Mouse (Mus musculus) testis, adult 2 months (tissue): ENCODE results near the gene Sfxn5. TPM values are rescaled to one million over a fixed set of nuclear protein-coding genes. Genes with fewer than 3 reads are reported as not detected.

Experiments used
- H3K27ac ChIP-seq: fragments of 200-500 bp; 2 replicates; pipeline ENCODE4 v1.5.1; 2012; ENCODE audit warnings: low read depth, low read length; ENCODE audit not compliant: control insufficient read depth, insufficient read depth
- H3K27me3 ChIP-seq: fragments of 200-500 bp; 2 replicates; pipeline ENCODE4 v1.6.1; 2012; ENCODE audit warnings: mild to moderate bottlenecking, low read length, moderate library complexity; ENCODE audit not compliant: control insufficient read depth, insufficient read depth
- H3K36me3 ChIP-seq: fragments of 200-500 bp; 2 replicates; pipeline ENCODE4 v1.6.1; 2012; ENCODE audit warnings: mild to moderate bottlenecking, low read length; ENCODE audit not compliant: control insufficient read depth, insufficient read depth
- H3K4me1 ChIP-seq: fragments of 200-500 bp; 2 replicates; pipeline ENCODE4 v1.6.1; 2012; ENCODE audit warnings: low read length; ENCODE audit not compliant: control insufficient read depth, insufficient read depth
- H3K4me3 ChIP-seq: fragments of 200-500 bp; 2 replicates; pipeline ENCODE4 v1.5.1; 2012; ENCODE audit warnings: low read depth, mild to moderate bottlenecking, low read length, moderate library complexity, mixed read lengths; ENCODE audit not compliant: control insufficient read depth
- CTCF ChIP-seq: fragments of 200-500 bp; IDR thresholded peaks from 2 replicates; pipeline ENCODE4 v1.5.1; 2012; ENCODE audit warnings: low read depth, mild to moderate bottlenecking, inconsistent platforms, low read length, moderate library complexity; ENCODE audit not compliant: control insufficient read depth, insufficient read depth, insufficient replicate concordance
- POLR2A ChIP-seq: fragments of 200-500 bp; IDR thresholded peaks from 2 replicates; pipeline ENCODE4 v1.6.1; 2012; ENCODE audit warnings: low read depth, mild to moderate bottlenecking, inconsistent platforms, low read length, moderate library complexity; ENCODE audit not compliant: control insufficient read depth
- polyA plus RNA-seq: library from polyadenylated mRNA; depleted of rRNA; stranded (reverse); fragments of >200 nt; gene quantifications from 2 replicates; pipeline ENCODE4 v1.2.3, GENCODE M21; 2012

The Sfxn5 gene
- polyA plus RNA-seq, 1 experiment, result 0.80 TPM

- Histone ChIP-seq H3K27ac (no peak overlapping the region), H3K4me1 (no peaks in the 10 kb centered on the region), H3K27me3 (no peaks in the 10 kb centered on the region), H3K4me3 (no peak overlapping the region), H3K36me3 (no peaks in the 10 kb centered on the region)
- TF ChIP-seq POLR2A (no peak), CTCF (no peak)
Measured at GRCm38 (mm10) chr6:85276571-85276970, 56.7 kb downstream of the Sfxn5 start.

DNA sequence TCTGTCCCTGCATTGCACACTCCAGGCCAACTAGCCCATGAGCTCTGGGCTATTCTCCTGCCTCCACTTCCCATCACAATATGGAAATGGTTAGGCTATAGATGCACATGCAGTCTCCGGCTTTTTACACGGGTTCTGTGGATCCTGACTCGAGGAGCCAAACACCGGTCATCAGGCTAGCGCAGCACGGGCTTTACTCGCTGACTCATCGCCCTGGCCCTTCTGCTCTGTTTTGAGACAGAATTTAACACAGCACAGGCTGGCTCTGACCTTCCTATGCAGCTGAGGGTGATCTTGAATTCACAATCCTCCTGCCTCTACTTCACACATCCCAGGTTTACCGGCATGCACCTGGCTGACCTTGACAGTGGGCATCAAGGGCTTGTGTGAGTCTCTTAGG, 60.8 kb downstream of the Sfxn5 start:
- no peaks in the 10 kb centered on the region for H3K4me1 ChIP-seq
- TF ChIP-seq CTCF (no peak), POLR2A (no peak)
- H3K4me3 ChIP-seq, result no peak overlapping the region
- H3K36me3 ChIP-seq, result no peaks in the 10 kb centered on the region
- no peak overlapping the region for H3K27ac ChIP-seq
- H3K27me3 ChIP-seq, result no peaks in the 10 kb centered on the region

- H3K4me3 ChIP-seq, result no peak overlapping the region
- TF ChIP-seq POLR2A (no peak), CTCF (no peak)
- H3K36me3 ChIP-seq, result no peaks in the 10 kb centered on the region
- no peaks in the 10 kb centered on the region for H3K4me1 ChIP-seq
- no peak overlapping the region for H3K27ac ChIP-seq
- H3K27me3 ChIP-seq, result no peaks in the 10 kb centered on the region
Measured at GRCm38 (mm10) chr6:85266060-85266459, 67.2 kb downstream of the Sfxn5 start.

- Histone ChIP-seq H3K4me3 (no peak overlapping the region), H3K4me1 (no peaks in the 10 kb centered on the region), H3K27ac (no peak overlapping the region), H3K27me3 (no peaks in the 10 kb centered on the region), H3K36me3 (no peaks in the 10 kb centered on the region)
- TF ChIP-seq CTCF, result no peak
- no peak for TF ChIP-seq POLR2A
Measured at GRCm38 (mm10) chr6:85264982-85265518, 68.2 kb downstream of the Sfxn5 start.

GRCm38 (mm10) chr6:85262865-85263515, 70.2 kb downstream of the Sfxn5 start:
- Histone ChIP-seq H3K36me3 (no peaks in the 10 kb centered on the region), H3K27me3 (no peaks in the 10 kb centered on the region), H3K4me3 (no peak overlapping the region), H3K4me1 (no peaks in the 10 kb centered on the region), H3K27ac (no peak overlapping the region)
- TF ChIP-seq CTCF, result no peak; the same call in 1 of the 2 replicates
- TF ChIP-seq POLR2A, result no peak

DNA sequence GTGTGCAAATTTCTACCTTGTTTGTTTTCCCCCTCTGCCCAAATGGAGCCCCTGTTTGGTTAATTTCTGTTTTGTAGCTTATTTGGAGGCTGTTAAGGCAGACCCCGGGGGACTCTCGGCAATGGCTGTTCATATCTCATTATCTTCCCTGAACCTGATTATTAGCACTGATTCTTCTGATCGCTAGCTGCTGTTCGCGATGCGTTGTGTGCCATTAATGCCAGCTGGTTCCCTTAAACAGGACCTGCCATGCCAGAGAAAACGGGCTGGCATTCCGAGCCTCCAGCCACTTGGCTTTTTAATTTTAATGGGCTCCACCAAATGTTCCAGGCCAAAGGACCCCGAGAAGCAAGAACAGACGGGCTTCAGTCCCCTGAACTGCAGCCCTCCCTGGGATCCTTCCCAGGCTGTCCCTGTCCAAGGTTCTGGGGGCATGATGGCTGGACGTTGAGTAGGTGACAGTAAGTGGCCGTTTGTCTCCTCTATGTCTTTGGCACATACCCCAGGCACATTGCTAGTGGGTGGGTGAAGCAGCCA, 74.1 kb downstream of the Sfxn5 start:
- H3K4me1 ChIP-seq, result peaks cover 1% of the 10 kb centered on the region; the same call in 1 of the 2 replicates
- no peak overlapping the region for H3K27ac ChIP-seq
- H3K4me3 ChIP-seq, result no peak overlapping the region
- H3K27me3 ChIP-seq, result no peaks in the 10 kb centered on the region
- no peaks in the 10 kb centered on the region for H3K36me3 ChIP-seq
- TF ChIP-seq POLR2A (no peak), CTCF (no peak)

DNA sequence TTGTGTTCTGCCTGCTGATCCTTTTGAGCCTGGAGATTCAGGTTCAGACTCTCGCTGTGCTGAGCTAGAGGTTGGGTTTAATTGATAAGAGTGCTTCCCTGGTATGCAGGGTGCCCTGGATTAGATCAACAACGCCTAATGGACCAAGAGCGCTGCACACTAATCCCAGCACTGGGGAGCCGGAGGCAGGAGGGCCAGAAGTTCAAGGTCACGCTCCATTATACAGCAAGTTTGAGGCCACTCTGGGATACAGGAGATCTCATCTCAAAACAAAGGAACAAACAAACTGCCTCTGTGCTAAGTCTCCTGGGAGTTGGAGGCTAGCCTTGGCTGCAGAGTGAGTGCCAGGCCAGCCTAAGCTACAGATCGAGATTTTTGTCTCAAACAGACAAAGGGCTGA, 77.6 kb downstream of the Sfxn5 start:
- peaks cover 7% of the 10 kb centered on the region for H3K4me1 ChIP-seq
- H3K4me3 ChIP-seq, result no peak overlapping the region
- TF ChIP-seq POLR2A (no peak), CTCF (no peak)
- H3K27ac ChIP-seq, result no peak overlapping the region
- H3K27me3 ChIP-seq, result no peaks in the 10 kb centered on the region
- H3K36me3 ChIP-seq, result no peaks in the 10 kb centered on the region
